Mouse (Mus musculus): ENCODE results near the gene Fndc7.
A peak's percentile ranks its signal among the peaks of the same experiment; 100 is the strongest.
"Not testable (repeated sequence)": the region's sequence is repeated elsewhere in the genome, so short reads cannot be mapped to it uniquely, and the experiment has no call there.

Gene Fndc7

DNA sequence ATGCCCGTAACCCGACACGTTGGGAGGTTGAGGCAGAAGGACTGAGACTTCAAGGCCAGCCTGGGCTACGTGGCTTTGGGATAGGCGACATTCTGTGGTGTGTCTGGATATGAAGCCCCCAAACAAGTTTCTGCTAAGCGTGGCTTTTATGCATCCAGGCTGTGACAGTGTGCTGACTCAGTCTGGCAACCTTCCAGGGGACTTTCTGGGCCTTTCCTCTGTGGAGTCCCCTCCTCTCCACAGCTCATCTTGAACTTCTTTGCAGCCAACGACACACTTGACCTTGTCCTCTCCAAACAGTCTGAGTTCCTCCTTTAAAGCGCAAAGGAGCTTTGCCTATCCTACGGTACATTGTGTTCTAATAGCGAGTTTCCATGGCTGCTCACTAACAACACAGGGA lies 33.9 kb downstream of the Fndc7 start:
- DNase-seq (ENCODE audit: low read depth, low spot score): peak; percentile 58

DNA sequence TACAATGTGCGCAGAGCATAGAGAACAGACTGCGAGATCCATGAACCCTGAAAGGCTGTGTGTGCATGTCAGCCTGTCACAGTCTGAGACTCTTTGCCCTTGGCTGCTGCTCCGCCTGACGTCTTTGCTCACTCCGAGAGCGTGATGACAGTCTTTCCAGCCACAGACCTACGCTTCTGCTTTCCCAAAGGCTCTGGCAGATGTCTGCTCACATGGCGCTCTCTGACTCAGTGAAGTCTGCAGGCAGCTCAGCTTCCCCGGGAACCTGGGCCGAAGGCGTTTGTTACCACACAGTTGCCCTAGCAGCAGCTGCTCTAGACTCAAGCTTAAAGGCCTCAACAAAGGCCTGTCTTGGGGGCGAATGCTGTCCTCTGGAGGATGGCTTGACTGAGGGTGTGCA lies 34.4 kb downstream of the Fndc7 start:
- no peak for DNase-seq (ENCODE audit: low read depth, low spot score)

DNA sequence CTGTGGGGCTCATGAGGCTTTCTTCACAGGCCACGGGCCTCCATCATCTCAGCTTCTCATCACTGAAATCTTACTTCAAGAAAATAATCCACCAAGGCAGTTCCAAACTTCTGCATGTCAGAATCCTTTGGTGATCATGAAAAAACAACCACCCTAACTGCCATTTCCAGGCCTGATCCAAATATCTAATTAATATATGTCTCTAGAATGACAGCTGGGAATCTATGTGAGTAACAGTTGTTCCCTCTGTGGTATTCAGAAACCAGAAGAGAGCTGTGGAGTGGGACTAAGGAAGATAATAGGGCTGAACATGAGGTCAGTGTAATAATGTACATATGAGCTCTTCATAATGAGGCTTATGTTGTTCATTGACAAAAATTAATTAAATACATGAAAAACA lies 36.5 kb downstream of the Fndc7 start:
- no peak for DNase-seq (ENCODE audit: low read depth, low spot score)

DNA sequence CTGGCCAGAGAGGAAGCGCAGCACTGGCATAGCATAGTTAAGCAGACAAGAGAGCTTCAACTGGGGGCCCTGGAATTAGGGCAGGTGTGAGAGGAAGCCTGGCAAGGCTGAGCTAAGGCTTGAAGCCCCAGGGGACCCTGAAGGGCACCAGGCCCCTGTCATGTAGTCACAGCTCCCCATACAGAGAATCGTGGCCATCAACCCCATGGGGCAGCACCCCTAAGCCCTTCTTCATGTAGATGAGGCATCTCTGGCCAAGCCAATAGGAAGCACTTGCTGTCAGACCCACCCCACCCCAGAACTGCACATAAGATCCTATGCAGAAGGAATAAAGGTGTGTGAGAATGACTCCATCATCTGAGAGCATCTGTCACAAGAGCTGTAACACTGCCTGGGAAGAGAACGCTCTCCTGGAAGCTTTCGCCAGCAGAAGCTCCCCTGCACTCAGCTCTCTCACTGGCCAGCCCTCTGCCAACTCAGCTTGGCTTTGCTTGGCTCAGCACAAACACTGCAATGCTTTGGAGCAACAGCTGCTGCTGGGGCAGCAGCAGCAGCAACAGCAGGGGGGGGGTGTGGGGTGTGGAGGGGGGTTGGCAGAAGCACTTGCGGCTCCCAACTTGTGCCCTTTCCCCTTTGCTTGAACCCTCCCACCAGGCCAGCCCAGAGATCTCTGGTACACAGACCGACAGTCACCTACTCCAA lies 37.7 kb downstream of the Fndc7 start:
- DNase-seq (ENCODE audit: low read depth, low spot score): no peak

DNA sequence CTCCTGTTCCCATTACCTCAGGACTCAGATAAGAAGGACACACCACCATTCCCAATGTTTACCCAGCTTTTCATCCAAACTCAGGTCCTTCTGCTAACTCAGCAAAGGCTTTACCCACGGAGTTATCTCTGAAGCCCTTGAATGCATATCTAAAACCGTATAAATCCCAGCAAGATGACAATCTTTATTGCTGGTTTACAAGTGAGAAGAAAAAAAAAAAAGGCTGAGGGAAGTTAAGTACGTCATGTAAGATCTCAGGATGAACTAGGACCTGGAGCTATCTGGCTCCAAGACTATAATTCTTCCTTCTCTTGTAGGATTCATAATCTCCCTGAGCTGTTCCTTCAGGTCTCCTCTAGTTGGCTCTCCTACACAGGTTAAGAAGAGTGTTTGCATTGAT lies 38.3 kb downstream of the Fndc7 start:
- DNase-seq (ENCODE audit: low read depth, low spot score): no peak

DNA sequence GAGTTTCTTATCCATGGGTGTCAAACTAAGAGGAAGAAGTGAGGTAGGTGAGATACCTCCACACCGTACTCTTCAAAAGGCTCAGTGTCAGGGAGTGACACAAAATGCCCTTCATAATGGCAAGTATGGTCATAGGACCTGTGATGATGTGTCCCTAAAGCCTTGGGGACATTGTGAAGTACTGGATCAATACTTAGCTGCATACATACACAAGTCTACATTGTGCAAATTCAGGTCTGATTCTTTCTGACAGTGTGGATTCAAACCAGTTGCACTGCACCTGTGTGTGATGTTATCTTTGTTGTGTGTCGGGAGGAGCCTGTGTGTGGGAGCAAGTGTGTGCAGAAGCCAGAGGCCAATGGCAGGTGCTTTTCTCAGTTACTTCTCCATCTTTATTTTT lies 38.7 kb downstream of the Fndc7 start:
- no peak for DNase-seq (ENCODE audit: low read depth, low spot score)

DNA sequence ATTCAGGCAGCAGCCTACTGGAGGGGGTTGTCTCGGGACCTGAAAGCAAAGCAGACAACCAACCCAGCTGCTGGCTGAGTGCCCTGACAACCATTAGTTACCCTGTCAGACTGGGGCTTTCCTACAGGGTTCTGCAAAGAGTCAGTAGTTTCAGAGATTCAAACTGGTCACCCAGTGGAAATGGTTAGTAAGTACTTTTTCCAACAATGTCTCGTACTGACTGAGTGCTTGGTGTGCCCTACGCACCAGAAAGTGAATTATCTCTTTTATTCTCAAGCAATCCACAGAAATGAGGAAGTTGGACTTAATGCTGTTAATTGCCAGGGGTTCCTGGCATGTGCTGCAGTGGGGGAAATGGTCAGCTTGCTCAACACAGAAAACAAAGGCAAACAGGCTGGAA lies 39.3 kb downstream of the Fndc7 start:
- peak; percentile 46 for DNase-seq (ENCODE audit: low read depth, low spot score)

DNA sequence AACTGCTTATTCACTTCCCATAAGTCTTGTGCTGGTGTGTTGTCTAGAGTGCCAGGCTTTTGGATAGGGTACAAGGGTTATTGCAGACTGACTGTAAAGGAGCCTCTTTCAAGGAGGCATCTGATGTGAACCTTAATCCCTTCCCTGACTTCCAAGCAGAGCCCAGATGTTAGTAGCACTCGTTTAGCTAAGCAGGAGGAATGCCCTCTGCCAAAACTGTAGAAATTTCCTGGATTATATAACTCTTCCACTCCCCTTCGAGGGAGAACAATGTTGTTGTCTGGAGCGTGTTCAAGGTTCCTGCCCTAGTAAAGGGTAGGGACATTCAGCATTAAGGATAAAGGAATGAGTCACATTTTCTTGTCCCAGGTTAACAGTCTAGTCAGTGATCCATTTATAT lies 43.2 kb downstream of the Fndc7 start:
- no peak for DNase-seq (ENCODE audit: low read depth, low spot score)

DNA sequence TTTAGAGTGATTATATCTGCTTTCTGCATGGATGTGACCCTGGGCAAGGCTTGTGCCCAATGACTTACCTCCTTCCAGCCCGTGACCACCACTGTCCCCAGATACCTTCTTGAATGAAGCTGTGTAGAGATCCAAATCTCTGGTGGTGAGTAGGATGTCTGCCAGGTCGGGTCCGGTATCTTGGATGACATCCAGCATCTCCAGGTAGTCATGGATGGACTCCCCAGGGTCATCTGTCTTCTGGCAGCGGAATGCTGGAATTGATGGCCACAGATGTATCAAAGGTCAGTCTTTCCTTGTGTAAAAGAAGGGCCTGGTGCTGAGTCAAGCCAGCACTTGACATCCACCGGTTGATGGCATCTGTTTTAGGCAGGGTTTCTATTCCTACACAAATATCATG lies 45.3 kb downstream of the Fndc7 start:
- DNase-seq (ENCODE audit: low read depth, low spot score): no peak

DNA sequence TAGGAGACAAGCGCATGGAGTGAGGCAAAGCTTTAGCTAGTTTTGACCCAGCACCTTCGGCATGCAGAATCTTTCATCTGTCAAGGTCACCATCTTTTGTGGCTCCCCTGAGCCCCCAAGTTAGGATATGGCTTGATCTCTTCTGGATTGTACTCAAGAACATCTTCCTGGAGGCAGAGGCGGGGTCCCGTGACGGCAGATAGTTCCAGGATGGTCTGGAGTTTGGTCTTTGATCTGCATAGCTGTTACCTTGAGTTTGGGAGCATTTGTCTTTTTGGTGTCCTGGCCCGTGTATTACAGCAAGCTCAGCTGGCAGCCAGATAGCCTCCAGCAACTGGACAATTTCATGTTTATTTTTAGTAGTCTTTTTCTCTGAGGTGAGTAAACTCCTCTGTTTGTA lies 45.8 kb downstream of the Fndc7 start:
- DNase-seq (ENCODE audit: low read depth, low spot score): no peak

DNA sequence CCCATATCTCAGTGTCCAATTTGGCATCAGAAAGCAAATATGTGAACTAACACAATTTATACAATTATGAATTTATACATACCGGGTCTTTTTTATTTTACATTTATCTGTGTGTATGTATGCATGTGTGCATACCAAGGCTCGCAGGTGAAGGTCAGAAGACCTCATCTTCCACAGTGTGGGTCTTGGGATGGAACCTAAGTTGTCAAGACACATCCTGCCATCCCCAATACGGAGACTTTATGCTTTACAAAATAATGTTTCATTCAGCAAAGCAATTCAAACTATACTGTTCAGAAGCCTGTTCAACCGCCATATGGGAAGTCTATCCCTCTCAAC lies 49.1 kb downstream of the Fndc7 start:
- no peak for DNase-seq (ENCODE audit: low read depth, low spot score)

DNA sequence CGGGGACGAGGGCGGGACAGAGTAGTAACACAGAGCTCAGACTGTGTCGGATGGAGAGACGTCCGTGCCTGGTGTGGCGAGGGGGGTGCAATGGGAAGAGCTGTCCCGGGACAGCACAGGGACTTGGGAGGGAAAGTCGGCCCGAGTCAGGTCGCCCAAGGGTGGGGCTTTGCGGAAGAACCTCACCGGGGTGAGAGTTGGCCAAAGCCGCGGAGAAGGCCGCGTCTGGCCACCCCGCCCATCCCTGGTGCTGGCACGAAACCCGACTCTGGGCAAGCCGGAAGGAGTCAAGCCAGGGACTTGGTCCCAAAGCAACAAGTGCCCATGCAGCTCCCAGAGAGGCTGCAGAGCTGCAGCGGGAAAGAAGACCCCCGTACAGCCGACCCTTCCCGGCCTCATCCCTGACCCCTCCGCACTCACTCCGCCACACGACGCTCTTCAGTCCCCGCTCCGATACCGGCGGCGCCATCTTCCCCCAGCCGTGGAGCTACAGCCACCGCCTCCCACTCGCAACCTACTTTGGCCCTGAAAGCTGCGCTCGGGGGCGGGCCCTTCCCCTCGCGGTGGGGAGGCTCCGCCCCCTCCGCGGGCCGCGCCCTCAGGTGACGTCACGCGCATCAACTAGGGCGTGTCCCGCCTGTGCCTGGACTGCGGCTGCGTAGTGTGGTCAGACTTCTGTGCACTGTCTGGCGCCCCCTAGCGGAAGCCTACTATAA lies 49.6 kb downstream of the Fndc7 start, which contains the start of gene Stxbp3:
Gene Stxbp3 (minus strand): TSS at position 527 of the 716 bp plus-strand sequence.
- DNase-seq (ENCODE audit: low read depth, low spot score): peak; percentile 99

DNA sequence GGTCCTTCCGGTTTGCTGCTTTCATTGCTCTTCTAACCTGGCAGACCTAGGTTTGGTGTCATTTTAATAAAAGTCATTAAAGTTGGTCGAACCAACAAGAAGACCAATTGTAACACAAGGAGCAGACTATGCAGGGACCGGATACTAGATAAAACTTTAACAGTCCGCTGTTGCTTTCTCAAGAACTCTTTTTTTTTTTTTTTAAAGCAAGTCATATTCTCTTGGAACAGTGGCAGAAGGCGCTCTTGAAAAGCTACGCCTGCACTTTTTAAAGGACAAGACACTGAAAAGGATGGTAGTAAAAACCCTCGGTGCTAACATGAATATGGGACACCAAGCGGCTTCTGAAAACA lies 50.2 kb downstream of the Fndc7 start:
- peak; percentile 50 for DNase-seq (ENCODE audit: low read depth, low spot score)

DNA sequence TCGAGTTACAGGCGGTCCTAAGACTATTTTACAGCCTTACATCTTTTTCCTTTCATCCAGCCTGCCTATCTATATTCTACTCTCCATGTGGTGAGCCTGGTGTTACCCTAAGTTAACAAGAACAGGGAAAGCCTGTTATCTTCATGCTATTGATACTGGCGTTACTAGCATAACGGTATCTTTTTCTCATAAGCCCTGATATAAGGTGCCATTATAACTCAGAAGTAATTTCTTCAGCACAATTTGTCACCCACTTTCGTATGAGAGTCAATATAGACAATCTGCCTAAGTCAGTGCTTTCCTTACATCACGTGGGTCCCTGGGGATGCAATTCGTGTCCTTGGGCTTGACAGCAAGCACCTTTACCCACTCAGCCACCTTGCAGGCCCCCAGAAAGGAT lies 50.8 kb downstream of the Fndc7 start:
- no peak for DNase-seq (ENCODE audit: low read depth, low spot score)

DNA sequence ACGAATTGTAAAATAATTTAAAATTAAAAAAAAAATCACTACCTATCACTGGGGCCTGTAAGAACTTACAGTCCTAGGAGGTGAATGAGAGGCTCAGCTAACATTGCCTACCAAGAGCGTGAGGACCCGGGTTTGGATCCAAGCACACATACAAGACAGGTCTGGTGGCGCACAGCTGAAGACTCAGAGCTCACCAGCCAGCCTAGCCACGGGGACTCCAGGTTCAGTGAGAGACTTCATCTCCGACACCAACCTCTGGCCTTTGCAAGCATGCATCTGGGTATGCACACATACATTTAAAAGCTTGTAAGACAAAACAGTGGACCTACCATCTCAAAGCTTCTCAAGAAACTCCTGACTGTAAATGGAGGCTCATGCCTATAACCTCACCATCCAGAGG lies 52.9 kb downstream of the Fndc7 start:
- DNase-seq (ENCODE audit: low read depth, low spot score): no peak

DNA sequence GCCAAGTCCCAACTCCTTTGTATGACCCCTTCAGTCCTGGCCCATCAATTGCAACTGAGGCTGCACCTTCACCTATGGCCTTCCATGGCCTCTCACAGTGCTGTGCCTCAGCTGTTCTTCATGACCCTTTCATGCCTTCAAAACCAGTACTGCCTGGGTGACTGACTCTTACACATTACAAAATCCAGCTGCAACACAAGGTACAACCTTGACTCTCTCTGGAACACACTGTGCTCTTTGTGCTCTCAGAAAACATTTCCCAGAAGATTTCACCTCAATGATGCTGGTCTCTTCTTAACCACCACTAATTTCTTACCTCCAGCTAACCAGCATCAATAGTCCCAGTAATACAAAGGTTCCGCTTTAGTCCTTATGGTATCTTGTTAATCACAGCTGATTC lies 56.1 kb downstream of the Fndc7 start:
- not testable (repeated sequence) for DNase-seq (ENCODE audit: low read depth, low spot score)

DNA sequence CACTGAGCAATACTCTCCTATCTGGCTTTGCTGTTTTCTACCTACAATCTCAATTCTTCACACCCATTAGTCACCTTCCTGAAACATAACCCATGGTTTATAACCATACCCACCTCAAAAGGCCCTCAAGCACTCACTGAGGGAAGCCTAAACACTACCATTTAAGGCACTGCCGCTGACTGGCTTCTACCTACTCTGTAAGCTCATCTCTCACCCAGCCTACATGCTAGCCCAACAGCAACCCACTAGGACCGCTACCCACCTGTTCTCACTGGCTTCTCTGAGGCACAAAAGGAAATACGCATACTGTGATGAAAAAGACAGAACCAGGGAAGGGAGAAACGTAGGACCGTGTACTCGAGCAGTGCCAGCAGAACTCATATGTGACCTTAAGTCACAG lies 58.1 kb downstream of the Fndc7 start:
- DNase-seq (ENCODE audit: low read depth, low spot score): no peak

DNA sequence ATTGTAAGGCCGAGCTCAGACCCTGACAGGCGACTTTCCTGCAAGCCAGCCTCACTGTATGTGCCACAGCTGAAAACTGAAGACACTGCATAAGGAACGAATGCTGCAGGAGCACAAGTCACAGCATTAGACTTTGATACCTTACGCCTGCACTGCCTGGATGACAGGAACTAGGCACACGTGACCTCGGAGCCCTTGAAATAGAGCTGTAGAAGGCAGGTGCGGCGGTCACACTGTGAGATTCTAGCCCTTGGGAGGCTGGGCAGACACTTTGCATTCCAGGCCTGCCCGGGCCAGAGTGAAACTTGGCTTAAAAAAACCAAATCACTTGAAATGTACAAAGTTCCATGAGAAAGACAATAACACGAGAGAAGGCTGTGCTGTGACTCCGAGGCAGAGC lies 59.3 kb downstream of the Fndc7 start:
- DNase-seq (ENCODE audit: low read depth, low spot score): no peak

DNA sequence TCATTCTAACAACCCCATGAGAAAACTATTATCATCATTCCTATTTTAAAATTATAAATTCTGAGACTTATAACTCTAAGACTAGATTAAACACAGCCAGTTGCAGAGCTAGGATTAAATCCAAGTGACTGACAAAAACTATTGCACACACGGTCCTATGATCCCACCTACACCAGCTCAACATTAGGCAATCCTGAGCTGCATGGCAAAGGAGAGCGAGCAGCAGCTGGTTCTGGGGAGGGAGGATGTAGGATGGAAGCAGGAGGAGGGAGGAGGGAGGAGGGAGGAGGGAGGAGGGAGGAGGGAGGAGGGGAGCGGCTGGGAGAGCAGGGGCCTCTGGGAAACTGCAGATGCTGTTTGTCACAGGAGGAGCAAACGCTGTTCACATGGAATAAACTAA lies 74.2 kb downstream of the Fndc7 start:
- DNase-seq (ENCODE audit: low read depth, low spot score): no peak

DNA sequence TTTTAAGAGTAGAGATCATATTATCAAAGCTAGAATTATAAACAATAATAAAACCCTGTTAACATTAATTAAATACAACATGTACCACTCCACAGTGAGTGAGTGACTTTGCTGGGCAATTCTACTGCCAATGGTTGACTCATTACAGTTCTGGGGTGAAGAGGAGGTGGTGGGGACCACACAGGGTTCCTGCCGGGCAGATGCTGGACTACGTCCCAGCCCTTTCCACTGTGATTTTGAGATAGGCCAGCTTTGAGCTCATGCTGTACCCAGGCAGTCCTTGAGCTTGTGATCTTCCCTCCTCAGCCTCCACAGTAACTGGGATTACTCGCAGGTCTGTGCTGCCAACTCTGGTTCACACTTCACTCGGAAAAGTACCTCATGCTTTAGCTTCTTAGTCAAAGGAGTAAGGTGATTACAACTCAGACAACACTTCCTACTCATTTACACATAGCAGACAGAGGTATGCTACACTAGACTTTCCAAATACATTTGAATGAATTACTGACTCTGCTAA lies 79.0 kb downstream of the Fndc7 start:
- no peak for DNase-seq (ENCODE audit: low read depth, low spot score)

DNA sequence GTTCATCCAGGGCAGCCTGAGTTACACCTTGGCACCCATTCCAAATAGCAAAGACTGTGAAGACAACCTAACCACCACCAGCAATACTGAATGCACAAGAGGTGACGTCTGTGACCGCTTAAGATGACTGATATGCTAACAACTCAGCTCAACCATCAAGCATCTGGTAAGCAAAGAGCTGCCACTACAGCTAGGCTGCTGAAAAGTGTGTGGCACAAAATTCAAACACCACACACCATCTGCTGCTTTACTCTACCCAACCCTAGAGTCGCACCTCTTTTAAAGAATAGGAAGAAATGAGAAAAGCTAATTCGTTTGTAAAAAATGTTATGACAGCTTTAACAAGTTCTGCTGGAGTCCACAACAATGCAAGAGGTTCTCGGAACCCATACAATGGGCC lies 84.2 kb downstream of the Fndc7 start:
- DNase-seq (ENCODE audit: low read depth, low spot score): no peak
